Mouse (Mus musculus) liver, adult (tissue): ENCODE measurements around the gene Jade2.

Experiments
- GATA4 ChIP-seq: IDR thresholded peaks from 2 replicates; pipeline ENCODE4 v1.6.1; 2014; ENCODE audit warnings: mild to moderate bottlenecking, low read length; ENCODE audit not compliant: insufficient replicate concordance

Jade2 gene

DNA sequence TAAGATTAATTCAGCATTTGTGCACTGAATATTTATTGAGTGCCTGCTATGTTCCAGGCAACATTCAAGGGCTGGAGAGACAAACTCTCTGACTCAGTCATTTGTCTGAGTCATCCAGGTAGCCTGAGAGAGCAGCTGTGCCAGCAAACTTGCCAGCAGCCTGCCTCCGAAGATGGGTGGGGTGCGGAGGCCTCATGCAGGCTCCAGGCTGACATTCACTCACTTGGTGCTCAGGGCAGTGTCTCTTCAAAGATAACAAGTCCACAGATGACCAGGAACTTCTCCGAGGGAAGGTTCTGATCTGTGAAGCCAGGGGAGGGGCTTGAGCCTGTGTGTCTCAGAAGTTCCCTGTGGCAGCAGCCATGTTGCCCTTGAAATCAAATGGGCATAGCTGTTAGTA lies 8.6 kb upstream of the Jade2 start:
- TF ChIP-seq GATA4, result no peak

DNA sequence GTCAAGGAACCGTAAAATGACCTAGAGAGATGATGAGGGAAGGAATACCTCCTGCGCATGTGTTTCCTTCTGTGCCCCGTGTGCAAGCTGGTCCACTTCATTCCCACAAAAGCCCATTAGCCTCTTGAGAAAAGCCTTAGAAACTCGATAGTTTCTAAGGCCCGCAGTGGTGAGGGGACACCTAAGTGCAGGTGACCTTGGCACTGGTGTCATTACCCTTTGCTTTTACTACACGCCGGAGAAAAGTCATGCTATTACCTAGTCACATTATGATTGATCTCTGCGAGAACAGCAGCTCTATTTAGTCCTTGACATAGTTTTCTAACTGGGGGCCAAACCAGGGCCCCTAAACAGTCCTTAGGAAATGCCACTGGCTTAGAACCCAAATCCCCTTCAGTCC lies 3.2 kb upstream of the Jade2 start:
- no peak for TF ChIP-seq GATA4

DNA sequence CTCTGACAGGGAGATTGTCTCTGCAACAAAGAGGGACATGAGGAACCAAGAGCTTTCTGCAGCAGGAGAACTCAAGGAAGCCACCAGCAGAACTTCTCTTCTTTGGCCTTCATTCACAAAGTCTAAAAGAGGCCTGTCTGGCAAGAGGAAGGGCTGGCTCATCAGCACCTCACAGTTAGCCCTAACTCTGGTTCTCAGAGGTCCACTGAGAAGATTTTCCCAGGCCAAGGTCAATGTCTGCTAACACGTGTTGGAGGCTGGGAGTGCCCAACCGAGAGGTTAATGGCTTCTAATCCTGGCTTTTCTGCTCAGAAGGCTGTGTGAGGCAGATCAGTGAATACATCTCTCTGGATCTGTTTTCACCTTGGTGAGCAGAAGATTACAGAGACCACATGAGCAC lies 2.1 kb upstream of the Jade2 start:
- no peak for TF ChIP-seq GATA4

DNA sequence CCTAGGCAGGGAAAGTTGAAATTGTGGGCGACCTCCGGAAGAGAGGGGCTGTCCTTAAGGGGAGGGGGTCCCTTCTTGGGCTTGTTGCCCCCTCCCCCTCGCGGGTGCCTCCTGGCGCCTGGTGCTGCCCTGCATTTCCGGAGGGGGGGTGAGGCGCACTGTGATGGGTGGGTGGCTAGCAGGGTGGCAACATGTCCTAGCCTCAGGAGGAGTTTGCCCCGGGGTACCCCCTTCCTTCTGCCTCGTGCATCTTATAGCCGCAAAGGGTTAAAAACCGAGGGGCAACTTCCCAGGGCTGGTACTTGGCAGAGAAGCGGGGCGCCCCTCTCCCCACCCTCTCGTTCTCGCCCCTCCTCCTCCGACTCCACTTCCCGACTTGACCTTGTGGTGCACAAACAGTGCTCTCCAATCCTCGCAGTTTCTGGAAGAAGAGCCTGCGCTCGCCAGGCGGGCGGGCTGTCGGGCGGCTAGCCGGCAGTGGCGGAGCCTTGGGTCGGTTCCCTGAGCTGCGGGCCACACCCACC lies 1.1 kb upstream of the Jade2 start:
- TF ChIP-seq GATA4, result no peak

DNA sequence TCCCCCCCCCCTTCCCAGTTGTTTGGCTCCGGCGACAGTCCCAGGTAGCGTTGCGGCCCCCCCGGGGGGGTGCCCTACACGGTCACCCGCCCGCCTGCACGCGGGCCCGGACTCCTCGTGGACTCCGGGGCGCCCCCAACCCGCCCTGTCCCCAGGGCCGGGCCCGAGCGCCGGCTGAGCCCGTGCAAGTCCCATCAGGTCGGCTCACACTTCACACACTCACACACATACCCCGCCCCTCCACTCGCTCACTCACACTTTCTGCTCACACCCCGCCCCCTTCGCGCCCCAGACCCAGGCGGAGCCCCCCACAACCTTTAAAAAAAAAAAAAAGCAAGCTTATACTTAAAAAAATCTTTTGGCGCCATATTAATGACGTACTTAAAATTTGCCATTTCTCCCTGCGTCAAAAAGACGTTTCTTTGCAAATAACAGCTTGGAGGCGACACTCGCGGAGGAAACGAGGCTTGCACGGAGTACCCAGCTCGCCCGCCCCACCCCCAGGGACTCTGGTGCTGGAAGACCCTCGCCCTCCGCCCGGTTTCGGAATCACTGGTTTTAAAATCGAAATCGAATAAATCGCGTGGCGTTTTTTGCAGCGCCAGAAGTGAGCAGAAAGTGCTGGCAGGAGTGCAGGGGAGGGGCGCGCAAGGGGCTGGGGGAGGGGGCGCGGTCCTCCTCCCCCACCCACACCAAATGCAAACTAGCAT lies 520 bp upstream of the Jade2 start:
- no peak for TF ChIP-seq GATA4

DNA sequence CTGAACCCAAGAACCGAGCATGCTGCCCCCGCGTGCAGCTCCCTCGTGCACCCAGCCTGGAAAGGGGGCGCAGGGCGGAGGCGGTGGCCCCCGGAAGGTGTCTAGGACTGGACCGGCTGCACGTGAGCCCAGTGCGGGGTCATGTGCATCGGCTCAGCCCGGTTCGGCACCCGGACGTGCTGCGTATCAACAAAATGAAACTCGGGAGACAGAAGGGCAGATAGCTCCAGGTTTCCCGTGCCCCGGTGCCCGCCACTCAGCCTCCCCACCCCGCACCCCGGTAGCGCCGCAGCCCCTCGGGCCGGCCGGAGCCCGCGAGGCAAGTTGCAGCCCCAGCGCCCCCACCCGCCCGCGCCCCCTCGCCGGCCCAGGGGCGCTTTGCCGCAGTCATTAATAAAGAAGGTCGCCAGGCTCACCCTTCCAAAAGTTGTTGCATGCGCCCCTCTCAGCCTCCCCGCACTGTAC lies 805 bp downstream of the Jade2 start:
- TF ChIP-seq GATA4, result peak; percentile 37; the same call in 1 of the 2 replicates

DNA sequence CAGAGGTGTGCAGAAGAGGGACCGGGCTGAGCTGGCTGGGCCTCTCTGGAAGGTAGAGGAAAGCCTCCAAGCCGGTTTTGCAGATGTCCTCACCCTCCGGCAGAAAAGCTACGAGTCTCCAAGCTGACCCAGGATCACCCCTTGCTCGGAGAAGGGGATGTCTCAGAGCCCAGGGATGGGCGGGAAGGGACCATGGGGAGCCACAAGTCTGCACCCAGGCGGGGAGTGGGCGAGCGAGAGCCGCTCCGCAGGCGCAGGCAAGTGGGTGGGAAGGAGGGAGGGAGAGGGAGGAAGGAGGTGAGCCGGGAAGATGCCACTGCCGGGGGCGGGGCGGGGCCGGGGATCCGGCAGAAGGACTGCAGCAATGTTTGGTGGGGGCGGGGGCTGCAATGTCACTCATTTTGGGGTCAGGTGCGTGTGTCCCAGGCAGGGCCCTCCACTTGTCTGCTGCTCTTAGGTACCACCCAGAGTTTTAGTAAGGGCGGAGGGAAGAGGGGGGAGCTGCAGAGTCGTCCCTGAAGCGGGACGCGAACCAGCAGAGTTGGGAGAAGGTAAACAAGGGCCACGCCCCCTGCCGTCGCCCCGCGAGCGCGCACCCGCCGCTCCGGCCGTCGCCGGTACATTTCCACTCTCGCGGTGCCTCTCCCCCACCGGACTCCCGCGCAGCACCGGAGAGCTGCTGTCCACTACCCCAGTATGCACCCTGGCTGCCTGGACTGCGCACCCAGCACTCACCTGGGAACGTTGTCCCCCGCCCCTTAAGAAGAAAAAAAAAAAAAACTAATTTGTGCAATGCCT lies 1.4 kb downstream of the Jade2 start:
- no peak for TF ChIP-seq GATA4

DNA sequence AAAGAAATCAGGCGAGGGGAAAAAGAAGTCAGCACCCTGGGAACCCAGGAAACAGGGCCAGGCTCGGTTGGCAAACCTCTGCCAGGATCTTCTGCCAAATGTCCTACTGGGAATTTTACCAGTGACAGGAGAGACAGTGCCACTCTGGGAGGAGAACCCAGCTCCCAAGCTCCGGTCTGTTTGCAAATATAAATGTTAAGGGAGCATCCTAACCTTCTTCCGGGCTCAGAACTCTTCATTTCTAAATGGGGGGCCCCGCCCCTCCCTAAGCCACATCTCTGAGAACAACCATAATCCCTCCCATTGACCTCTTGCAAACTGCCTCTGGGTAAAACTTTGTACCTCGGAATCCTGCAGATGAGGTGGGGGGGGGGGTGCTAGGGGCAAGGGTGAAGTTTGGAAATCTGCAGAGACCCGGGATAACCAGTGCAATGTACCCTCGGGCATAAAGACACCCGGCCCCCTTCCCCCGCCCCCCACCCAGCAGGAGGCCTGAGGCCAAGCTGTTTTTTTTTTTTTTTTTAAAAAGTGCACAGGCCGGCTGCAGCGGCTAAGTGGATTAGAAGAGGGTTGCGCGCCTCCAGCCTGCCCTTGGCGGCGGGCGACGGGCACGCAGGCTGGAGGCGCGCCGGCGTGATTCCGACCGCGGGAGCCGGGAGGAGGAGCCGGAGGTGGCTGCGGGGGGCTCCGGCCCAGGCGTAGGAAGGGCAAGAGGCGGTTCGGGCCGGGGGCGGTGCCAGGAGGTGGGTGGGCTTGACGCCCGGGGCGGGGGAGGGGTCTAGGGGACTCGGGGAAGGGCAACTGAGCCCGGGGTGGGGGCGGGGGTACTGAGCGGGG lies 2.3 kb downstream of the Jade2 start:
- no peak for TF ChIP-seq GATA4

DNA sequence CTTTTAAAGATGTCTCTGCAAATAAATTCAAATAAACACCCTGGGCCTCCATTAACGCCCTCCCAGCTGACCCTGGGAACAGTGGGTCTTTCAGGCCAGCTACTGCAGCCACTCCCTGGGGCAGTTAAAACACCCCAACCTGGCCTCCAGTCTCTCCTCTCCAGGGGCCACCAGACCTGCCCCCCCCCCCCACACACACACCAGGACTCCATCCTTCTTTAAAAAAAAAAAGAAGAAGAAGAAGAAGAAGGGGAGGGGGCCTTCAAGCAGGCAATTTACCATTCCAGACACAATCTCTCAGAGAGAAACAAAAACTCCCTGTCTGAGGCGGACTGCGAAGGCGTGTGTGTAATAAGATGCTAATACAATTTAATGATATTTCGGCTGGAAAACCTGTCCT lies 4.9 kb downstream of the Jade2 start:
- TF ChIP-seq GATA4, result no peak

DNA sequence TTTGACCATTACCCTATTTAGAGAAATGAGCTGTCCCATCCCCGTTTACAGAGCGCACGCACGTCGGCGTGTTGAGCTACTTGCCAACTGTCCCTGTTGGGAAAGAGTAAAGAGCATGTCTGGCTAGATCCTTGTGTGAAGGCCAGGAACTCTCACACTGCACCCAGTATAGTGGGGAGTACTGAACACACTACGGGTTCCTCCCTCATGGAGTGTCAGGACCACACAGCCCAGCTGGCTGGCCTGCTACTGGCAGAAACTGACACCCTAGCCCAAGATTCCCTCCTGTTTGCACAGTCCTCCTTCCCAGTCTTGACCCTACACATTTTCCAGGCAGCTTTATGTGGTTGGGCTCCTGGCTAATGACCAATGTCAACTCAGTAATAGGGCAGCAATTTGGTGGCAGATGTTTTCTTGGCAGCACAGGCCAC lies 5.3 kb downstream of the Jade2 start:
- TF ChIP-seq GATA4, result no peak

DNA sequence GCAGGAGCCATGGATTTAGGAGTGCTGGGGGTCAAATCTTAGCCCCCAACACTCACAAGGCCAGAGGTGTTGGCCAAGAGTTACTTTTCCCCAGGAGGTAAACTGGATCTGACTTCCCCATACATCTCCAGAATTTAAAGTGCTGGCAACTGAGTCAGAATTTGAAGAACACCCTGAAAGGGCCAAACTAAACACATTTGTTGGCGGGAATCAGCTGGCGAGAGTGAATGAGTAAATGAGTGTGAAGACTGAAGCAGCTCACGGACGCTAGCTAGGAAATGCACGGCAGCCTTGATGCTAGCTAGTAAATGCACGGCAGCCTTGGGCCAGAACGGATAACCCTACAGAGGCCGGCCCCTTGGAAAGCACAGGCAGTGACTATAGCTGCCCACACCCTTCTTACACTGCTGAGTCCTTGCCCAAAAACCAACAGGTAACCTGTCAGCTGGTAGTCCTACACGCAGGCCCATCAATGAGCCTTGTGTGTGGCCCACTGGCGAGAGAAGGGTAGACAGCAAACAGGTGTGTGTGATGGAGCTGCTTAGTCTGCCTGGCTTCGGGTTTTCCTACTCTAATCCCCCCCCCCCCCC lies 6.6 kb downstream of the Jade2 start:
- no peak for TF ChIP-seq GATA4

DNA sequence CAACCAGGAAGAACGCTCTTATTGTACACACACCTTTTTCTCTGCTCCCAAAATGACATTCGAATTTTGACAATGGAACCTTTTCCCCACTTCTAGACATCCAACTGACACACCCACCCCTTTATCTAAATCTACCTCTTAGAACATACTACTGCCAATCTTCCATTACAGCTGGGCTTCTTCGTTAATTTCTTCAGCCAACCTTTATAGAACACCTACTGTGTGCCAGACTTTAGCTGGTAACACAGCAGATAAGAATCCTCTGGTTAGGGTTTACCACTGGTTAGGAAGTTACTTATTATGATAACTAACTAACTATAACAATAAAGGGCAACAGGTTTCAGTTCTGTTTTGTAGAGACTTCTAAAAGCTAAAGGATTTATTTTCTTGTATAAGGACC lies 9.1 kb downstream of the Jade2 start:
- TF ChIP-seq GATA4, result no peak

DNA sequence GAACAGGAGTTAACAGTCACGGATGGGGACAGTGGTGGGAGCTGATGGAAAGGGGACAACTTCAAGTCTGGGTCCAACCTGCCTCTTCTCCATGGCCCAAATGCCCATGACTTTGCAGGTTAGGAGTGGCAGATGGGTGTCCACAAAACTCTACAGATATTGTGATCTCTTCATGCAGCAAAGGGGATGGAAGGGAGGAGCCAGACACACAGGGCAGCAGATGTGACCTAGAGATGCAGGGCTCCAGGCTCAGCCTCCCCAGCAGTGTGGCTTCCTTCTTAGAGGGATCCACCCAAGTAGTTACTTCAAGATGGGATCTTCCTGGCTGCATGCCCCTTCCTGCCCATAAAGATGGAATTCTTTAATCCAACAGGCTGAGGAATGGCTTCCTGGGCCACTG lies 9.6 kb downstream of the Jade2 start:
- TF ChIP-seq GATA4, result no peak

DNA sequence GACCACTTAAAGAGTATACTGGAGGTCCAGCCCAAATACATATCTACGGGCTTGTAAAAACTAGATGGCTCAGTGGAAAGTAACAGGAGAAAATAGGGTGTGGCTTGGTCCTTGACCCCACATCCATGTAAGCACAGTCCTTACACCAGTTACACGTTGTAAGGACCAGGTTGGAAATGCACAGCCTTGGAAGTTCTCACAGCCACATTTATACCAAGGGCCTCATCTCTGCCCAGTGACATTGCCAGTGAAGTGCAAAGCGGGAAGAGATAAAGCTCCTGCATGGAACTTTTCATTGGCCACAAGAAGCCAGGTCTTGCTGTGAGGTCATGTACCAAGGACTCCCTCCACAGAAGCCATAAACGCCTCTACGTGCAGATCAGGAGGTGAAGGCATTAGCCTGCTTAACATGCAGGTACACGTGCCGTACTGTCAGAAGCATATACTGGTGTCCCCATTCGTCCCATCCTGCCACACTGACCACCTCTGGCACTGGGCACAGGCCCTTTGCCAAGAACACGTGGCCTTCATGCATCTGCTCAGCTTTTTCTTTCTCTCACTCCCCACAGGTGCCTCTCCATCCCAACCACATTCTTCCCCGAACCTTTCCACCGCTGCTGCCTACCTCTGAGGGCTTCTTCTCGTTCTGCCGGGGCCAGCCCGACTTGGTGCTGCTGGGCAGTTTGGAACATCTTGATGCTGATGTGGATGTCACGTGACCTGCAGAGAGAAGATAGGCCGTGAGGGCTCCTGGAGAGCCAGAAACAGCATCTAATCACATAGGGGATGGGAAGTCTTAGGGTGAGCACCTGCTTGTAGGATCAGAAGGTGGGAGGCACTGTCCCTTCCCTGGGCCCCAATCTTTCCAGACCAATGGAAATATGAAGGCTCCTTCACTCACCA lies 11.2 kb downstream of the Jade2 start:
- no peak for TF ChIP-seq GATA4
